Mouse (Mus musculus) embryonic fibroblast, embryonic 13.5 days (primary cell): ENCODE measurements around the gene Obp2b.

ENCODE experiments used
- CTCF ChIP-seq: IDR thresholded peaks from 2 replicates; pipeline ENCODE4 v1.5.1; 2011; ENCODE audit warnings: mild to moderate bottlenecking, control low read depth, low read length, moderate library complexity, borderline replicate concordance; ENCODE audit not compliant: insufficient read depth
- POLR2A ChIP-seq: IDR thresholded peaks from 2 replicates; pipeline ENCODE4 v1.6.1; 2011; ENCODE audit warnings: low read depth, mild to moderate bottlenecking, control low read depth, low read length, moderate library complexity

DNA sequence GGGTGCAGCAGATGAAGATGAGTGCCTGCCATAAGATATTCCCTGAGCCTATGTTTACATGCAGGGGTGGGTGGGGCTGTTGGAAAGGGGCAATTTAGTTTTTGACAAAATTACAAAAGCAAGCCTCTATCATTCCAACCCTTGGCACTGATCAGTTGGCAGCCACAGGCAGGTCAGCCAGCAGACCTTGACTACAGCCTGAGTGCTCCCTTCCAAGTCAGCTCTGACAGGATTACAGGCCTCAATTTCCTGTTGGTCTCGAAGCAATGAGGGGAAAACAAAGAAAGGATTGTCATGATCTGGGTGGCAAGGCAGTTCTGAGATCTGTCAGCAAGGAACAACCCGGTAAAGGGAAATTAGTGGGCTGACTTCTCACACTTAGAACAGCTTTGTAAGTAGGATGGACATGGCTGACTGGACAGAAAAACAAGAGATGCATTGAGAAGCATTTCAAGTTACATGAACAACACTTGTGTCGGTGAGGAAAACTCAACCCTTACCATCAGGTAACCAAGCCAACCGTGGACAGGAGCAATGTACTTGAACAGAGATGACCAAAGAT is 21.3 kb downstream of the Obp2b start:
- TF ChIP-seq CTCF: no peak
- TF ChIP-seq POLR2A: no peak
